Mouse (Mus musculus): ENCODE results near the gene Btbd35f2.
"Not testable (repeated sequence)": the region's sequence is repeated elsewhere in the genome, so short reads cannot be mapped to it uniquely, and the experiment has no call there.

DNA sequence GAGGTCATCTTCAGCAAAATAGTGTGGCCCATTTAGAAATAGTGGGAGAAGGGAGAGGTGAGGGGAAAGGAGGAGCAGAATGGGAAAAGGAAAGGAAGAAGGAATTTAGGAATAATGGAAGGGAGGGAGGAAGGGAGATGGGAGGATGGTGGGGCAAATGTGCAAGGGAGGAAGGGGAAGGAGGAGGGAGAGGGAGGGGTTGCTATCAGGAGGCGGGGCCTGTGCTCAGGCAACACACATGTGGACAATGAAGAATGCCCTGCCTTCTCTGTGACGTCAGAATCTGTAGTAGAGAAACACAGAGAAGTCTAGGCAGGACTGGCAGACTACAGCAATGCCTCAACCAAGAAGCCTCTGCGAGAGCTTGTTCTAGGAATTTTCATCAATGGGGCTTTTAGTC, at the start of gene Btbd35f2:
- not testable (repeated sequence) for TF ChIP-seq CTCF (IDR thresholded peaks at IDR 0.05; ENCODE audit: borderline replicate concordance, extremely low read depth, insufficient read depth, insufficient read length); POLR2A (IDR thresholded peaks at IDR 0.05; ENCODE audit: borderline replicate concordance, extremely low read depth, insufficient read depth, insufficient read length, poor library complexity, severe bottlenecking)
